Mouse (Mus musculus): Measurements from ENCODE around the gene Ocrl.

- TF ChIP-seq CTCF (IDR thresholded peaks at IDR 0.05; ENCODE audit: extremely low read depth, insufficient read depth, insufficient read length, insufficient replicate concordance) (peak; percentile 66), POLR2A (IDR thresholded peaks at IDR 0.05; ENCODE audit: low read depth, low read length) (no peak)
Observed at GRCm38 (mm10) chrX:47912306-47912792, at the start of gene Ocrl.
